Mouse (Mus musculus) 3134 (cell line): ENCODE measurements around the gene Ccdc144b.

Experiments used
- DNase-seq: peaks from one replicate; pipeline ENCODE4 v3.0.0-alpha.2; 2011; ENCODE audit warnings: low spot score; ENCODE audit not compliant: insufficient read length; ENCODE audit errors: extremely low read depth

Gene Ccdc144b

DNA sequence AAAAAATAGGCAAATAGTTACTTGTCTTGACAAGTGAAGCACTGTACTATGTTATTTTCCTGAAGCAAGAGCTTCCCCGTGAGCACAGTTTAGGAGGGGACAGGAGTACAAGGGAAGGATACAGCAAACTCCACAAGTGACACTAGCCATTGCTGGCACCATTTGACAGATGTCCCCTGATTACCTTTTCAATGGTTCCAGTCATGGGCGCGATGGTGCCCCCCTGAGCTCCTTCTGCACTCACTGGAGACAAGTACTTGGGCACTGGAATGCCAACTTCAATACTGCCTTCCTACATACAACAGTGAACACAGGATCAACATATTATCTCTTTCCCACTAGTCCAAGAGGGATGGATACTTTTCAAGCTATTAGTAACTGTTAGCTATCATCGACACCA is 89.9 kb downstream of the Ccdc144b start:
- DNase-seq, result no peak

DNA sequence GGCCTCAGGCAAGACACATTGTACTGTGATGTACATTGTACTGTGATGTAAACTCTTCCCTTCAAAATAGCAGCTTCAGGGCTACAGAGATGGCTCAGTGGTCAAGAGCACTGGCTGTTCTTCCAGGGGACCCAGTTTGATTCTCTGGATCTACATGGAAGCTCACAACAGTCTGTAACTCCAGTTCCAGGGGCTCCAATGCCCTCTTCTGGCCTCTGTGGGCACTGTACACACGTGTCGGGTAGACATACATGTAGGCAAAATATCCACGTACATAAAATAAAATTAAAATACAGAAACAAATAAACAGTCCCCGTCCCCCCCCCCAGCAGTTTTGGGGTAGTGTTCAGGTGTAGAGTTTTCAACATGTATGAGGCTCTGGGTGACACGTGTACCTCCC is 90.4 kb downstream of the Ccdc144b start:
- DNase-seq, result no peak
